Mouse (Mus musculus) cerebellum, adult 11 months (tissue): ENCODE data around the gene Wt1.

ENCODE experiments used
- DNase-seq: peaks from one replicate; pipeline ENCODE4 v3.0.0; 2022

Wt1 gene

GRCm38 (mm10) chr2:105126279-105126678 lies at the start of gene Wt1:
Wt1 (plus strand) TSS chr2:105126529.
- DNase-seq = no peak

GRCm38 (mm10) chr2:105077151-105077550 lies 49.2 kb upstream of the Wt1 start:
- no peak for DNase-seq

DNA sequence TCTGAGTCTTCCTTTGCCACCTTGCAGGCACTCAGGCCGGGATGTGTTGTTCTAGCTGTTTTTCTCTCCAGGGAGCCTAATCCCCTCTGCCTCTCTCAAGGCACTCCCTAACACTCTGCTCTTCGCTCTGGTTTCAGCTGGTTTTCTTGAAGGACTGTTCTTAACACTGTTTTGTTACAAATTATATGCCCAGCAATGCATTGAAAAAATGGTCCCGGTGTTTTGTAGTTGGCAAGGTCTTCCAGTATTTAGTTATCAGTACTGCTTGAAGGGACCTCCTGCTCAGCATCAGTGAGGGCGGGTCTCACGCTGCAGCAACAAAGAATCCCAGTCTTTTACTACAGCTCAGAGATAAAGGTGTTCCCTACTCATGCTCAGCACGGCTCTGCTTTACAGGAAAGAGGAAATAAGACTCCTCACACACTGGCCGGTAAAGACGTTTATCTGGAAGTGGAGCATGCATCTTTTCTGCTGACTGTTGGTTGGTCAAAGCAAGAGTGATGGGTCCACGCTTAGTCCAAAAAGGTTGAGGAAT lies 44.0 kb upstream of the Wt1 start:
- no peak for DNase-seq

DNA sequence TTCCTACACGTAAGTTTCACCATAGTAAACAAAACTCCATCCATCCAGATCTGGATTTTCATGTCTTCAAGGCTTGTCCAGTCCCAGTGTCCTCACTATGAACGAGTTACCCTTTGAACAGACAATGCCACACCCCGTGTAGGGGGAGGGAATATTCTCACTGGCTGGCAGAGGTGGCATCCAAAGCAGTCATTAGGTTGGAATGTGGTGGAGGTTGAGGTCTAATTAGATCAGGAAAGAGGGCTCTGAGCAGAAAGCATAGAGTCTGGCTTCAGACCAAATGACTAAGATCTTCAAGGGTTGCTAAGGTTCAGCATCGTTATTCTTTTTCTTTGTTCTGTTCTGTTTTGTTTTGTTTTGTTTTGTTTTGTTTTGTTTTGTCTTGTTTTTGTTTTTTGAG lies 42.3 kb upstream of the Wt1 start:
- DNase-seq = no peak

DNA sequence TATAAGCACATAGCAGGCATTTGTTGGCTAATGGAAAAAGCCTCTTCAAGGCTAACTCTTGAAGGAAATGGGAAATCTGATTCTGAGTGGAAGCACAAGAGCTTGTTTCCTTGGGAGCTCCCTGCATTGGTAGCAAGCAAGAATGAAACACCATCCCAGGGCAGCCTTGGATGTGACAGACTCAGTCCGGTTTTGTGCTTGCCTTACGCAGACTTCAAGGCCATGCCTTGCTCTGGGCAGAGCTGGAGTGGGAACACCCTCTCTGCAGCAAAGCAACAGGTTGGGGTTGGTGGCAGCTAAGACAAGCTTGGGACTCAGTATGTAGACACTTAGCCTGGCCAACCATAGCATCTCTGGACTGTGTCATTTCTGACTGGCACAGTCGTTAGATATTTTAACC lies 40.2 kb upstream of the Wt1 start:
- DNase-seq = no peak

GRCm38 (mm10) chr2:105088005-105088404 lies 38.3 kb upstream of the Wt1 start:
- no peak for DNase-seq

- DNase-seq = no peak
Observed at GRCm38 (mm10) chr2:105089083-105089482, 37.2 kb upstream of the Wt1 start.

- DNase-seq = no peak
Observed at GRCm38 (mm10) chr2:105089581-105090508, 36.5 kb upstream of the Wt1 start.

- no peak for DNase-seq
Observed at GRCm38 (mm10) chr2:105090991-105091390, 35.3 kb upstream of the Wt1 start.

DNA sequence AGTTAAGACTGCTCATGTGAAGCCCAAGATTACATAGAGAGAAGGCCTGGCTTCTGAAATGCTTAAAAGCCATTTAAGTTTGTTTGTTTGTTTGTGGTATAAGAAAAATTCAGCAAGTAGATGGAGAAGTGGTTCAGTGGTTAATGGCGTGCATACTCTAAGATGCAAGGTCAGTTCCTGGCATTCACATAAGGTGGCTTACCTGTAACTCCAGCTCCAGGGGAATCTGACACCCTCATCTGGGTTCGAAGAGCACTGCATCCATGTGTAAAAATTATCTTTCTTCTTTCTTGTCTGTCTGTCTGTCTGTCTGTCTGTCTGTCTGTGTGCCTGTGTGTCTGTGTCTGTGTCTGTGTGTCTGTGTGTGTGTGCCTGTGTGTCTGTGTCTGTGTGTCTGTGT lies 34.6 kb upstream of the Wt1 start, which contains the start of gene Gm11060:
Gene Gm11060 (plus strand): TSS at position 301 of the 400 bp plus-strand sequence.
- no peak for DNase-seq

GRCm38 (mm10) chr2:105097294-105097953 lies 28.9 kb upstream of the Wt1 start:
- no peak for DNase-seq

- DNase-seq = no peak
Observed at GRCm38 (mm10) chr2:105099410-105099809, 26.9 kb upstream of the Wt1 start.

GRCm38 (mm10) chr2:105100541-105100940 lies 25.8 kb upstream of the Wt1 start:
- DNase-seq = no peak

DNA sequence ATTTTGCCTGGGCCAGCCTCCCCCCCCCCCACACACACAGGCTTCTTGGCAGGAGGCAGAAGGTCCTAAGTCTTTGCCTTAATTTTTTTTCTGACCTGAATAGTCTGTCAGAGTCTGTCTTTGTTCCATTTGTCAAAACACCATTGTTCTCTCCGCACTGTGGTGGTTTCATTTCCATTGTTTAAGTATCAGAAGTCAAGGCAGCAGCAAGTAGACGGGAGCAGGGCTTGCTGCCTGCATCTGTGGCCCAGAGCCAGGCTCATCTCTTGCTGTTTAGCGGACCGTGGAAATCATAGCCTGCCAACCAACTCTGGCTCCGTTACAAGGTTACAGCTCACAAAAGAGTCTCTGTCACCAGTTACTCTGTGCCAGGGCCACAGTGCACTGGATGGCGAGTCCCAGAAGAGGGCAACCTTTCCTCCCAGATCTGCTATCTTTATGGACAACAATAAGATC lies 17.6 kb upstream of the Wt1 start:
- peak; percentile 83 for DNase-seq

GRCm38 (mm10) chr2:105114074-105114473 lies 12.3 kb upstream of the Wt1 start:
- DNase-seq = no peak

DNA sequence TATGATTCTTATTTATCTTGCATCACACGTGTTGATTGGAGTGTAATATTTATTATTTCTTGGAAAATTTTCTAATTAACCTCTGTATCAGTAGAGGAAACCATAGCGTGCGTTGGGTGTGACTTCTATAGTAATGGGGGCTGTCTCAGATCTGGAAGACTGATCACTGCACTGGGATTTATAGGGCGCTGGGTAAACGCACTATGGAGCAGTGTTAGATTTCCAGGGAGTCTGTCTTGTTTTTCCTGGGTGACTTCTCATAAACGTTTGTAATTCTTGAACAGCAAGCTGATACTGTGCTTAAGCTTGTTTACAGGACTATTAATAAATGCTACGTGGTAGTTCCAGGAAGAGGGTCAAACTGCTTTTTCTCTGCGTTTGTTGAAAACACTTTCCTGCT lies 8.7 kb upstream of the Wt1 start:
- no peak for DNase-seq

DNA sequence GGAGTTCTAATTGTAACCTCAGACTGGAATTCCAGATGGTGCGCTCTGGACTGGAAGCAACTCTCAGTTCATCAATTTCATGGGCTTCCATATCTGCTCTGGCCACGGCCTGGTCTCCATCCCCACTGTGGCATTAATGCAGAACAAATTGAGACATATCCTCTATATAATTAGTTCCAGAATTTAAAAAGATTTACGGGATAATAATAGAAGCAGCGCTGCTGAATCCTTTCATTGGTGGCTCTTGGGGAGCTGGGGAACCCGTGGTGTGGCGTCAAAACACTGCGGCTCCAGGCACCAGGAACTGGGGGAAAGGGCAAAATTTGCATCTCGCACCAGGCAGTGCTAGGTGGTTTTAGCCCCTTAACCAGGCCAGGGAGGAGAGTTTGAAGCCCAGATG lies 4.1 kb upstream of the Wt1 start:
- no peak for DNase-seq

GRCm38 (mm10) chr2:105122886-105123285 lies 3.4 kb upstream of the Wt1 start:
- DNase-seq = no peak

DNA sequence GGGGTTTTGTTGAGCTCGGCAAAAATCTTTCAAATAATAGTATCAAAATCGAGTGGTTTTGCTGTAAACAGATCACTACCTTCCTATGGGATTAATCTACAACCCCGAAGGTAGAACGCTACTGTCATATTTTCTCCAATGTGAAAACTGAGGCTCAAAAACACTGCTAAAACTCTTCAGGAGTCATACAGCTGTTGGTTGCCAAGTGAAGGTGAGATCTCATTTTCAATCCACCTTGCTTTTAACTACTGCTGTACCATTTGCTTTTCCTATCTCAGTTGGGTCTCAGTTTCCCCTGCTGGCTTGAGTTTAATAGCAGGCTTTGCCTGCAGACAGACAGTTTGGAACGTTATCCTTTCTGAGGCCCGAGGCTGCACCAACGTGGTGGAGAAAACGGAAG lies 2.9 kb upstream of the Wt1 start:
- no peak for DNase-seq

DNA sequence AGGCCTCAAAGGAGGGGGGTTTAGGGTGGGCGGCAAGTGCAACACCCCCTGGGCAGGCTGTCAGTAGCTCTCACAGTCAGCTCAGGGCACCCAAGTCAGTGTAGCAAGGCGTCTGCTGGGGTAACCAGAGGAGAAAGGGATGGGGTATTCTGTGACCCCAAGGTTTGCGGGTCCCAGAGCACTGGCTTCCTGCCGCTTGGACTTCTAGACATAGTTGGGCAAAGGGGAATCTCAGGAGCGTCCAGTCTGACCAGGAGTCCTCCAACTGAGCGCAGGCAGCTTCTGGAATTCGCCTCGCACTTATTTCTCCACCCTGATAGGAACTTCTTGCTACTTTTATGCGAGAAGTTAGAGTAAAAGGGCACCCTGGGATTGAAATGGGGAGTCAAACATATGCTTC lies 2.4 kb upstream of the Wt1 start:
- DNase-seq = no peak

DNA sequence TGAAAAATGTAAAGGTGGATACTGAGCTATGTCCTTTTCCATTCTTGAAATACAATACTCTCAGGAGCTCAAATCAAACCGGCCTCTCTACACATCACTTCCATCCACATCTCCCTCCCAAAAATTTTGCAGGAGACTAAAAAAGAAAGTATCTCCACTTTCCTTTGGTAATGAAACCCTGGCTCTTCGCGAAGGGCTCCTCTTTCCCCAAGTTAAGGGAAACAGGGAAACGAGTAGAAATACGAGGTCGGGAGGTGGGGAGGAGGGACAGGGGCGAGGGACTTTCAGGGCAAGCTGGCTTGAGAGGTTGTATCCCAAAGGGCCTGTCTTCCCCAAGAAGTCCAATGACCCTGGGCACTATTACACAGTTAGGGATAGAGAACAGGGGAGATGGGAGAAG lies 1.9 kb upstream of the Wt1 start:
- no peak for DNase-seq

DNA sequence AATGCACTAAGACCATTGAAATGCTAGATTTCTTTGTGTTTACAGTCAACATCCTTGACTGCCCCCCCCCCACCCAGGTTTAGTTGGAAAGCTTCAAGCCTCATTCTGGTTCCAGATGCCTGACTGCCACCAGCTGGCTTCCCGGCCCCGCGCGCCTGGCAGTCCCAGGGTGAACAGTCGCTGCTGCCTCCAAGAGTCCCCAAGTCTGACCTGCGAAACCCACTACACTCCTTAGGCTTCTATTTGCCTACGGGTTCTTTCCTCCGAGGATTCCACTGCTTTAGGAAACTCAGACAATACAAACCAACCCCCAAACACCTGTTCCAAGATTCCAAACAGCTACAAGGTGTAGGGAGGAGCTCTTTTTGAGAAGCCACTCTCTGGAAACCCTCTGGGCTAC lies 1.1 kb upstream of the Wt1 start:
- DNase-seq = no peak

DNA sequence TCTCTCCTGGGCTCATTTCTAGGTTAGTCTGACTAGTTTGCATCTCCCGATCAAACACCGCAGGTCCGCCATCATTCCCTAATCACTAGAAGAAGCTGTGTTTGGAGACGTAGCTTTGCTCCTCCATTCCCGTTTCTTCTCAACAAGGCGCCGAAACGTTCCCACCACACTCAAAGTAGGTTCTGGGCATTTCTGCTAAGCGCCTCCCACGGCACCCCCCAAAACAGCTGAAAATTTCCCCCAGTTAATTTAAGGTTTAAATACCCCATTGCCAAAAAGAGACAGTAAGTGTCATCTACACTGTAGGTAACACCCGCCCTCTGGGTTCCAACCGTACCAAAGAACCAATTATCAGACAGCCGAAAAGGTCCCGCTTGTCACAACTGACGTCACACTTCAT lies 688 bp upstream of the Wt1 start:
- no peak for DNase-seq
